Mouse (Mus musculus) brain, adult 2 months (tissue): ENCODE data around the gene Enpp6.
A peak's percentile ranks its signal among the peaks of the same experiment; 100 is the strongest.

Experiments
- DNase-seq: peaks from one replicate; pipeline ENCODE4 v3.0.0; 2011; ENCODE audit warnings: low read depth, low spot score

The Enpp6 gene

DNA sequence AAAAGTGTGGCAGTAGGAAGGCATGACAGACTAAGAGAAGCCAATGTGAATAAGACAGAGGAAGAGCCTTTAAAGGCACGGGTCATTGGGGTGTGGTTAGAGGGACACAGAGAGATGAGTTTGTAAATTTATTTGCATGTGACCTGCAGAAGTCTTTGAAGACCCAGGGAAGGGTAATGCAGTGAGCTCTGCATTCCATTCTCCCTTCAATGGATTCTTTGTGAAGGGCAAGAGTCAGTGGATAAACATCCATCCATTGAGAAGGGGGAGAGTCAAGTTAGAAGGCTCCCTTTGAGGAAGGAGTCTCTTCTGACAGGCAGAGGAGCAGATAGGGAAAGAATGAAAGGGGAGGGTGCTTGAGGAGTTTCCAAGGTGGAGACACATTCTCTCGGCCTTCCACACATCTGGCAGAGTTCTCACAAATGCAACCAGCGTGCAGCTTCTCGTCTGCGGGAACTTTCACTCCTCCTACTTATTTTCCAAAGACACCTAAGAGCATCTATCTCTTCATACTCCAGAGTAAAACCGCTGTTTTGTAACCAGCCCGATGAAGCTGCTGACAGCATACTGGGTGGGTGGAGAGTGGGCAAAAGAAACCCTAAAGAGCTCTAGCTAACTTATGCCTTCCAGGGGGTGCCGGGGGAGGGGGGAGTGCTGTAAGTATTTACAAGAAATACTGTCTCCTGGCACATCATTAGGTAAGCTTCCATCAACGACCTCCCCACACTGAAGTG, 9.4 kb downstream of the Enpp6 start:
- peak; percentile 27 for DNase-seq

- DNase-seq, result peak; percentile 86
Observed at GRCm38 (mm10) chr8:47005676-47006075, 19.0 kb downstream of the Enpp6 start.

- peak; percentile 28 for DNase-seq
Observed at GRCm38 (mm10) chr8:47006785-47007184, 20.1 kb downstream of the Enpp6 start.

DNA sequence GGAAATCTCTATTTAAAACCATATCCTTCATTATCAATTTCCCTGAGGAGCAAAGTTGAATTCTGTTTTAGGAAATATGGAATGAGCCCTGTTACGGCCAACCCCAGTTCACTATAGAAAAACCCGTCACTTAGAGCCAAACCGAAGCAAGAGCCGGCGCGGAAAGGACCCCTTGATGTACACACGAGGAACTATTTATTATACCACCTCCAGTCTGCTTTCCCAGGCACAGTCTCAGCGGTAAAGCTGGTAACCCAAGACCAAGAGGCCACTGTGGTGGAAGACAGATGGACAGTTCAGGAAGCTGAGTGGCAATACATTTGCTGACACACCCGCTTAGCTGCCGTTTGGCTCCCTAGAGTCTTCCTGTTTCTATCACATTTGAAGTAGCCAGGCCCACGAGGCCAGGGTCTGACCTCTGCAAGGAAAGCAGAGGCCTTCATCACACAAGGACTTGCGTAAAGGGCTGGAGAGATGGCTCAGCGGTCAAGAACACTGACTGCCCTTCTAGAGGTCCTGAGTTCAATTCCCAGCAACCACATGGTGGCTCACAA, 21.6 kb downstream of the Enpp6 start:
- DNase-seq, result no peak

GRCm38 (mm10) chr8:47016268-47016946, 29.7 kb downstream of the Enpp6 start:
- DNase-seq, result peak; percentile 91

GRCm38 (mm10) chr8:47021135-47021555, 34.5 kb downstream of the Enpp6 start:
- DNase-seq, result peak; percentile 56

- no peak for DNase-seq
Observed at GRCm38 (mm10) chr8:47024612-47025011, 37.9 kb downstream of the Enpp6 start.

DNA sequence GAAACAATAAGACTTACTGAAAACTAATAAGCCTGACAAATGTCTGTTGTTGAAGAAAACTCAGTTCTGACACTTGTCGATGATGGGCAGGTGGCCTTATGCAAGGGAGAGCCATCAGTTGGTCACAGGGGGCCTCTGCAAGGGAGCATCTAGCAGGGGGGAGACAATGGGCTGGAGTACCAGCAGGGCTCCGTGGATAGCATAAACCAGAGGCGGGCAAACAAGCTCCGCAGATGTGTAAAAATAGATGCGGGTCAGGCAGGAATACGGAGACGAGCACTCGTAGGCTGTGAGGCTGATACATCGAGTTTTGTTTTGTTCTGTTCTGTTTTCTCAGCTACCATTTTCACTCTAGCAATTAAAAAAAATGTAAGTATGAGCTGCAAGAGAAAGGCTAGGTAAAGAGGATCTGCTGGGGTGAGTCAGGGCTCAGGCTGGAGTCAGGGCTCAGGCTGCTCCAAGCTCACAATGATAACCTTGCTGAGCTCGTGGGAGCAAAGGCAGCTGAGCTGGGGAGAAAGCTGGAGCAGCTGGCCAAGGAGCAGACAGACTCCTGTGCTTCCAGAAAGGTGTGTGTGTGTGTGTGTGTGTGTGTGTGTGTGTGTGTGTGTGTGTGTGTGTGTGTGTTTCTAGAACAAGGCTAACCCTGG, 40.3 kb downstream of the Enpp6 start:
- peak; percentile 59 for DNase-seq

GRCm38 (mm10) chr8:47028474-47028873, 41.8 kb downstream of the Enpp6 start:
- peak; percentile 34 for DNase-seq

DNA sequence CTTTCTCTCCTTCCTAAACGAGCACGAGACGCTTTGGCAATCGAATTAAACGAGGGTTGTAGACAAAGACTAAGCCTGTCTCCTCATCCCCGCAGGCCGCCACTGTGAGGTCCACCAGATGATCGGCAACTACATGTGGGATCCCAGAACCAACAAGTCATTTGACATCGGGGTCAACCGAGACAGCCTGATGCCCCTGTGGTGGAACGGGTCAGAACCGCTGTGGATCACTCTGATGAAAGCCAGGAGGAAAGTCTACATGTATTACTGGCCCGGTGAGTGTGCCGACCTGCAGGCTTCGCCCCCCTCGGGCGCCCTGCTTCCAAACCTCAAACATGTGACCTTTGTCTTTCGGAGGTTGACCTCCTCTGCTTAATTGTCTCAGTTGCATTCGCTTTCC, 43.6 kb downstream of the Enpp6 start:
- DNase-seq, result no peak

GRCm38 (mm10) chr8:47032081-47032480, 45.4 kb downstream of the Enpp6 start:
- peak; percentile 94 for DNase-seq

GRCm38 (mm10) chr8:47033976-47034375, 47.3 kb downstream of the Enpp6 start:
- no peak for DNase-seq

DNA sequence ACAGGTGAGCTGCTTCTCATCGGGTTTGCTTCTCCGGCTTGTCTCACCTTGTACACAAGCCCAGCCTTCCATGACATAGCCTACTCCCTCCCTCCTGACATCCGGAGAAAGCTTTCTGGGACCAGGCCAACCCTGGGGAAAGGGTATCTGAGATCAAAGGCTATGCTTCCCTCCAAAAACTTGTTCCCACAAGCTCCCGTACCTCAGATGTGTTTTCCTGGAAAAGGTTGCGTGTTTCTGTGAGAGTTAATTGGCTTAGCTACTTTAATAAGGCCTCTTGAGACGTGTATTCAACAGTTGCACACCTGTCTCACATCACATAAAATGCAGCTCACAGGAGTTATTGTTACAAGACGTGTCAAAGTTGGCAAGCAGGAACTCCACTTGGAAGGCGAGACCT, 49.8 kb downstream of the Enpp6 start:
- no peak for DNase-seq

DNA sequence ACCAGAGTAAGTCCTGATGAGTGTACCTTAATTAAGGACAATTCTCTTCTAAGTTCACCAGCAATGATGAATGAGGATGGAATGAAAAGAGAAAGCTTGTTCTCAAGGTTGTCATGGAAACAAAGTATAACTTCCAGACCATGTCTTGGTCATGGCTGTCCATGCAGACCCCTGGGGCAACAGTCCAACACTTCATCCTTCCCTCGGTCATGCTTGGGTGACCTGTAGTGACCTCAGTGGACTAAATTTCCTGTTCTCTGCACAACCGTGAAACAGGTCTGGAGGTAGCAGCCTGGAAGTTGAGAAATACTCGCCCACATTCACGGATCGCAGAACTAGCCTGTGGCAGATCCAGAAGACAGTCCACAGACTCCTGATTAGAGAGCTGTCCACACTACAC, 50.7 kb downstream of the Enpp6 start:
- DNase-seq, result no peak

- peak; percentile 68 for DNase-seq
Observed at GRCm38 (mm10) chr8:47040215-47040614, 53.5 kb downstream of the Enpp6 start.

GRCm38 (mm10) chr8:47046340-47046739, 59.7 kb downstream of the Enpp6 start:
- no peak for DNase-seq

DNA sequence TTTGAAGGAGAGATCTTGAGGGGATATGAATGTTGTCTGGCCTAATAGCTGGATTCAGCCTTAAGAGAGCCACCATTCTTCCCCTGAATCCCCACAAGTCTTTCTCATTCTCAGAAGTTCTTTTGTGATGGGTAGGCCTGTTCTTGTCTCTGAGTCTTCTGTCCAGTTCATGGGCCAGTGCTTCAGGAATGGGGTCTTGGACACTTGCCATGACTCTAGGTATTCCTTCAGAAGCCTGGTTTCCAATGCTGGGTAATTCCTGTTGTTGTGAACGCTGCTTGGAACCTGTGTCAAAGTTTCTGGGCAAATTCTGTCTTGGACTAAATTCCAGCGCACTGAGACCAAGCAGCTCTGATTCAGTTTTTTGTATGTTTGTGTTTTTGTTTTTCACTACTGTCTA, 60.5 kb downstream of the Enpp6 start:
- DNase-seq, result no peak

- DNase-seq, result no peak
Observed at GRCm38 (mm10) chr8:47048584-47048983, 61.9 kb downstream of the Enpp6 start.

DNA sequence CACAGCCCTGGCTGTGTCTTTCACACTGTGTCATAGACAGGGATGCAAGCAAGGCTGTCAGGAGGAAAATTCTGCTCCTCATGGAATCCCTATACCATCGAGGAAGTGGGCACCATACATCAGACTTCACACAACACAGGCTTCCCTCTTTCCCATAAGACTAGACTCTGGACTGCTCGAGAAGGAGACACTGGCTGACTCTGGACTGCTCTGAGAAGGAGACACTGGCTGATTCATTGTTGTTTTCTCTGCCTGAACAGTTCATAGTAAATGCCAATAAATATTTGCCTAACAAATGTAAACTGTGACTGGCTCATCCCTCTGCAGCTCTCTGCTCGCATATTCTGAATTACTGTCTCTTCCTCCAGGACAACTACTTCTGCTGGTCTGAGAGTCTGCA, 66.0 kb downstream of the Enpp6 start:
- DNase-seq, result no peak

DNA sequence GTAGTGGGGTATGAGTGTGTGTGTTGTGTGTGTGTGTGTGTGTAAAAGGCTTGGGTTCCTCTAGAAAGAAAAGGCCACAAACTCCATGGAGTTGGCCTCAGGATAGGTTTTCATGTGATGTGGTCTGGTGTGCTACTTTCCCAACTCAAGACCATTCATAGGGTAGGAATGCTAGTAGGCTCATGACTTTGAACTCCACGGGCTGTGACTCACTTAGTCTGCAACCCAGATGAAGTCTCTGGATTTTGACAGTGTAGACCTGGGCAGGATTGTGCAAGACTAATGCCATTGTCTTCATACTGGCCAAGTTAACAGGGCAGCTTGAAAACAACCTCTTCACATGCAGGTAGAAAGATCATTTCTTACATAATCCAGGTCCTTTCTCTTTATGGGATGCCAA, 69.4 kb downstream of the Enpp6 start:
- no peak for DNase-seq

DNA sequence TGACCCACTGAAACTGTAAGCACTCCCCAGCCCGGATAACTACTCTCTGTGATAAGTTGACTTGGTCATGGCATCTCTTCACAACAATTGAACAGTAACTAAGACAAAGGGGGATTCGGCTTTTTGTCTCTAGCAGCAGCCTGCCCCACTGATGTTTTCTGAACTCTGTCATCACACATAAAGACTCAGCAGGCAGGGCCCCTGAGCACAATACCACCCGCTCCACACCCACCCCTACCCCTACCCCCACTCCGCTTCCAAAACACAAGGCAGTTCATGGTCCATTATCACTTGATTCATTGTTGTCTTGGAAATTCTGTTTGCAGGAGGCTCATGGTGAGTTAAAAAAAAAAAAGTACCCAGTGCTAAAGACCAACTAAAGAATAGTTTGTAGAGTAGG, 71.8 kb downstream of the Enpp6 start:
- no peak for DNase-seq

GRCm38 (mm10) chr8:47058971-47059370, 72.3 kb downstream of the Enpp6 start:
- no peak for DNase-seq
